Mouse (Mus musculus) neural tube, embryonic 11.5 days (tissue): Measurements from ENCODE around the gene Cfap73. TPM values are rescaled to one million over a fixed set of nuclear protein-coding genes. Genes with fewer than 3 reads are reported as not detected.

Experiments
- ATAC-seq: fragments of 200-750 bp; cut with Nextera tagmentation; 2 replicates; pipeline ENCODE4 v1.8.0; 2017; ENCODE audit warnings: moderate number of reproducible peaks, mild to moderate bottlenecking, moderate TSS enrichment, moderate library complexity; ENCODE audit not compliant: insufficient read depth, low FRiP score, low TSS enrichment
- DNase-seq: peaks from one replicate; pipeline ENCODE4 v3.0.0-alpha.2; 2015; ENCODE audit warnings: low spot score
- H3K27ac ChIP-seq: fragments of 300-500 bp; sonication (generic); 2 replicates; pipeline ENCODE4 v1.5.1; 2014; ENCODE audit warnings: low read depth, mild to moderate bottlenecking, low read length
- H3K27me3 ChIP-seq: fragments of 300-500 bp; sonication (generic); 2 replicates; pipeline ENCODE4 v1.6.1; 2014; ENCODE audit warnings: mild to moderate bottlenecking, low read length, mixed read lengths; ENCODE audit not compliant: control insufficient read depth, insufficient read depth
- H3K36me3 ChIP-seq: fragments of 300-500 bp; sonication (generic); 2 replicates; pipeline ENCODE4 v1.6.1; 2014; ENCODE audit warnings: mild to moderate bottlenecking, low read length, moderate library complexity, mixed read lengths; ENCODE audit not compliant: control insufficient read depth, insufficient read depth
- H3K4me1 ChIP-seq: fragments of 300-500 bp; sonication (generic); 2 replicates; pipeline ENCODE4 v1.6.1; 2014; ENCODE audit warnings: low read length, mixed read lengths; ENCODE audit not compliant: control insufficient read depth, insufficient read depth
- H3K4me2 ChIP-seq: fragments of 300-500 bp; sonication (generic); 2 replicates; pipeline ENCODE4 v1.6.1; 2014; ENCODE audit warnings: low read depth, mild to moderate bottlenecking, moderate library complexity
- H3K4me3 ChIP-seq: fragments of 300-500 bp; sonication (generic); 2 replicates; pipeline ENCODE4 v1.5.1; 2014; ENCODE audit warnings: low read depth, low read length
- H3K9ac ChIP-seq: fragments of 300-500 bp; sonication (generic); 2 replicates; pipeline ENCODE4 v1.6.1; 2014; ENCODE audit warnings: mild to moderate bottlenecking, low read length
- H3K9me3 ChIP-seq: fragments of 300-500 bp; sonication (generic); 2 replicates; pipeline ENCODE4 v1.6.1; 2016; ENCODE audit warnings: low read length; ENCODE audit not compliant: control insufficient read depth
- whole genome bisulfite sequencing: fragments of 180-500 bp; shearing (Covaris S2); extraction: QIAGEN DNeasy Blood & Tissue Kit; methylation state at CpG from one replicate; pipeline ENCODE4 v1.1.7; 2014; 5-methylcytosine and 5-hydroxymethylcytosine counted together
- polyA plus RNA-seq: library from polyadenylated mRNA; unstranded; fragments of >200 nt; fragmentation: Nextera tagmentation; extraction: Ambion mirVana; gene quantifications from 2 replicates; pipeline ENCODE4 v1.2.1, GENCODE M21; 2014

Cfap73 gene
- polyA plus RNA-seq, 1 experiment from 2014 or later = not detected

GRCm38 (mm10) chr5:120670132-120670531 lies 36.1 kb upstream of the Cfap73 start:
- ATAC-seq = no peak
- H3K9me3 ChIP-seq = no peaks in the 10 kb centered on the region
- H3K9ac ChIP-seq = no peak overlapping the region
- no peaks in the 10 kb centered on the region for H3K27me3 ChIP-seq
- H3K4me3 ChIP-seq = no peak overlapping the region
- H3K36me3 ChIP-seq = no peaks in the 10 kb centered on the region
- no peak overlapping the region for H3K27ac ChIP-seq
- no peaks in the 10 kb centered on the region for H3K4me1 ChIP-seq
- 92% methylated on average over 7 of the region's 7 CpGs for WGBS
- no peak overlapping the region for H3K4me2 ChIP-seq
- no peak for DNase-seq

GRCm38 (mm10) chr5:120668761-120669160 lies 34.7 kb upstream of the Cfap73 start:
- H3K36me3 ChIP-seq = no peaks in the 10 kb centered on the region
- H3K9me3 ChIP-seq = no peaks in the 10 kb centered on the region
- ATAC-seq = no peak
- no peak for DNase-seq
- H3K4me2 ChIP-seq = no peak overlapping the region
- WGBS = 73% methylated on average over 7 of the region's 7 CpGs
- no peaks in the 10 kb centered on the region for H3K27me3 ChIP-seq
- no peaks in the 10 kb centered on the region for H3K4me1 ChIP-seq
- H3K27ac ChIP-seq = no peak overlapping the region
- no peak overlapping the region for H3K9ac ChIP-seq
- no peak overlapping the region for H3K4me3 ChIP-seq

- H3K4me1 ChIP-seq = no peaks in the 10 kb centered on the region
- H3K36me3 ChIP-seq = no peaks in the 10 kb centered on the region
- H3K27me3 ChIP-seq = no peaks in the 10 kb centered on the region
- ATAC-seq = no peak
- H3K4me3 ChIP-seq = no peak overlapping the region
- no peak overlapping the region for H3K4me2 ChIP-seq
- no peak overlapping the region for H3K27ac ChIP-seq
- H3K9ac ChIP-seq = no peak overlapping the region
- no peaks in the 10 kb centered on the region for H3K9me3 ChIP-seq
- no peak for DNase-seq
- 64% methylated on average over 2 of the region's 2 CpGs for WGBS
Measured at GRCm38 (mm10) chr5:120664888-120665287, 30.9 kb upstream of the Cfap73 start.

GRCm38 (mm10) chr5:120660816-120661215 lies 26.8 kb upstream of the Cfap73 start:
- DNase-seq (no peak), ATAC-seq (no peak)
- no peaks in the 10 kb centered on the region for H3K9me3 ChIP-seq

GRCm38 (mm10) chr5:120656281-120656751 lies 22.3 kb upstream of the Cfap73 start:
- 87% methylated on average over 12 of the region's 12 CpGs for WGBS
- Histone ChIP-seq H3K4me1 (no peaks in the 10 kb centered on the region), H3K9me3 (no peaks in the 10 kb centered on the region), H3K27ac (no peak overlapping the region), H3K4me3 (no peak overlapping the region), H3K9ac (no peak overlapping the region), H3K36me3 (no peaks in the 10 kb centered on the region), H3K27me3 (no peaks in the 10 kb centered on the region; the same call in 1 of the 2 replicates), H3K4me2 (no peak overlapping the region)
- no peak for ATAC-seq
- no peak for DNase-seq

More at GRCm38 (mm10) chr5:120660816-120661215, 26.8 kb upstream of the Cfap73 start:
- H3K36me3 ChIP-seq = no peaks in the 10 kb centered on the region
- H3K27ac ChIP-seq = no peak overlapping the region
- no peak overlapping the region for H3K4me2 ChIP-seq
- H3K9ac ChIP-seq = no peak overlapping the region
- WGBS = 46% methylated on average over 5 of the region's 5 CpGs
- no peak overlapping the region for H3K4me3 ChIP-seq
- no peaks in the 10 kb centered on the region for H3K4me1 ChIP-seq
- no peaks in the 10 kb centered on the region for H3K27me3 ChIP-seq

GRCm38 (mm10) chr5:120653873-120654272 lies 19.8 kb upstream of the Cfap73 start:
- no peak overlapping the region for H3K4me3 ChIP-seq
- ATAC-seq (no peak), DNase-seq (no peak)
- no peaks in the 10 kb centered on the region for H3K9me3 ChIP-seq
- 85% methylated on average over 2 of the region's 2 CpGs for WGBS
- no peaks in the 10 kb centered on the region for H3K4me1 ChIP-seq
- H3K4me2 ChIP-seq = no peak overlapping the region
- H3K36me3 ChIP-seq = no peaks in the 10 kb centered on the region
- H3K27ac ChIP-seq = no peak overlapping the region
- H3K9ac ChIP-seq = no peak overlapping the region
- peaks cover 16% of the 10 kb centered on the region for H3K27me3 ChIP-seq

- 85% methylated on average over 28 of the region's 28 CpGs for WGBS
- no peak overlapping the region for H3K9ac ChIP-seq
- ATAC-seq = no peak
- no peak overlapping the region for H3K27ac ChIP-seq
- H3K4me2 ChIP-seq = no peak overlapping the region
- H3K9me3 ChIP-seq = no peaks in the 10 kb centered on the region
- H3K4me1 ChIP-seq = no peaks in the 10 kb centered on the region
- no peaks in the 10 kb centered on the region for H3K36me3 ChIP-seq
- no peak overlapping the region for H3K4me3 ChIP-seq
- DNase-seq = no peak
- peaks cover 23% of the 10 kb centered on the region for H3K27me3 ChIP-seq
Measured at GRCm38 (mm10) chr5:120652915-120653701, 19.1 kb upstream of the Cfap73 start.

GRCm38 (mm10) chr5:120651230-120651629 lies 17.2 kb upstream of the Cfap73 start:
- Histone ChIP-seq H3K36me3 (no peaks in the 10 kb centered on the region), H3K9me3 (no peaks in the 10 kb centered on the region), H3K27ac (no peak overlapping the region), H3K9ac (no peak overlapping the region), H3K4me3 (no peak overlapping the region), H3K4me2 (no peak overlapping the region), H3K4me1 (no peaks in the 10 kb centered on the region), H3K27me3 (peaks cover 34% of the 10 kb centered on the region)
- WGBS = 66% methylated on average over 5 of the region's 5 CpGs
- no peak for ATAC-seq
- no peak for DNase-seq

- no peak overlapping the region for H3K9ac ChIP-seq
- 28% methylated on average over 13 of the region's 13 CpGs for WGBS
- no peak overlapping the region for H3K4me2 ChIP-seq
- peaks cover 34% of the 10 kb centered on the region for H3K27me3 ChIP-seq
- no peak overlapping the region for H3K4me3 ChIP-seq
- H3K9me3 ChIP-seq = no peaks in the 10 kb centered on the region
- no peak for DNase-seq
- no peaks in the 10 kb centered on the region for H3K4me1 ChIP-seq
- H3K27ac ChIP-seq = no peak overlapping the region
- ATAC-seq = no peak
- no peaks in the 10 kb centered on the region for H3K36me3 ChIP-seq
Measured at GRCm38 (mm10) chr5:120649938-120650337, 15.9 kb upstream of the Cfap73 start.
